Mouse (Mus musculus) heart, adult 2 months (tissue): ENCODE results near the gene Odc1.

Experiments
- CTCF ChIP-seq: fragments of 200-600 bp; IDR thresholded peaks from 2 replicates; pipeline ENCODE4 v1.8.1; 2022; ENCODE audit warnings: antibody characterized with exemption, mild to moderate bottlenecking, moderate library complexity
- EP300 ChIP-seq: fragments of 200-500 bp; IDR thresholded peaks from 2 replicates; pipeline ENCODE4 v1.6.1; 2011; ENCODE audit warnings: low read depth, low read length, control low read depth; ENCODE audit not compliant: insufficient read depth
- POLR2A ChIP-seq: fragments of 200-500 bp; IDR thresholded peaks from 2 replicates; pipeline ENCODE4 v1.6.1; 2011; ENCODE audit warnings: mild to moderate bottlenecking, low read depth, low read length, control low read depth; ENCODE audit not compliant: insufficient read depth

- TF ChIP-seq POLR2A: no peak
- TF ChIP-seq CTCF: no peak
- TF ChIP-seq EP300: no peak
Measured at GRCm38 (mm10) chr12:17574591-17574990, 30.0 kb downstream of the Odc1 start.
